Mouse (Mus musculus) midbrain, postnatal 0 days (tissue): ENCODE measurements around the gene Golga2. TPM values are rescaled to one million over a fixed set of nuclear protein-coding genes. Genes with fewer than 3 reads are reported as not detected.

Experiments used
- ATAC-seq: fragments of 200-750 bp; cut with Nextera tagmentation; 2 replicates; pipeline ENCODE4 v1.8.0; 2017; ENCODE audit warnings: moderate number of reproducible peaks, mild to moderate bottlenecking, moderate TSS enrichment, moderate library complexity; ENCODE audit not compliant: low FRiP score
- DNase-seq: peaks from one replicate; pipeline ENCODE4 v3.0.0-alpha.2; 2015; ENCODE audit warnings: low spot score
- H3K27ac ChIP-seq: fragments of 300-500 bp; sonication (generic); 2 replicates; pipeline ENCODE4 v1.5.1; 2014; ENCODE audit warnings: low read depth, mild to moderate bottlenecking, low read length, mixed read lengths
- H3K27me3 ChIP-seq: fragments of 300-500 bp; sonication (generic); 2 replicates; pipeline ENCODE4 v1.6.1; 2014; ENCODE audit warnings: low read length, control low read depth, mixed read lengths; ENCODE audit not compliant: insufficient read depth
- H3K36me3 ChIP-seq: fragments of 300-500 bp; sonication (generic); 2 replicates; pipeline ENCODE4 v1.6.1; 2014; ENCODE audit warnings: low read length, control low read depth, mixed read lengths; ENCODE audit not compliant: insufficient read depth
- H3K4me1 ChIP-seq: fragments of 300-500 bp; sonication (generic); 2 replicates; pipeline ENCODE4 v1.6.1; 2014; ENCODE audit warnings: mild to moderate bottlenecking, control low read depth, antibody characterized with exemption, low read length, mixed read lengths; ENCODE audit not compliant: insufficient read depth
- H3K4me2 ChIP-seq: fragments of 300-500 bp; sonication (generic); 2 replicates; pipeline ENCODE4 v1.6.1; 2014; ENCODE audit warnings: low read depth, mild to moderate bottlenecking, low read length, mixed read lengths; ENCODE audit not compliant: poor library complexity, severe bottlenecking
- H3K4me3 ChIP-seq: fragments of 300-500 bp; sonication (generic); 2 replicates; pipeline ENCODE4 v1.5.1; 2014; ENCODE audit warnings: low read depth, mild to moderate bottlenecking, low read length, moderate library complexity
- H3K9ac ChIP-seq: fragments of 300-500 bp; sonication (generic); replicated peaks from 2 replicates; pipeline ENCODE4 v1.6.1; 2014; ENCODE audit warnings: mild to moderate bottlenecking, low read length, moderate library complexity, mixed read lengths; ENCODE audit not compliant: poor library complexity, severe bottlenecking
- H3K9me3 ChIP-seq: fragments of 300-500 bp; sonication (generic); 2 replicates; pipeline ENCODE4 v1.6.1; 2016; ENCODE audit warnings: low read length, control low read depth
- CTCF ChIP-seq: IDR thresholded peaks from 2 replicates; pipeline ENCODE4 v1.5.1; 2016; ENCODE audit warnings: antibody characterized with exemption, mild to moderate bottlenecking
- whole genome bisulfite sequencing: fragments of 180-500 bp; shearing (Covaris S2); extraction: QIAGEN DNeasy Blood & Tissue Kit; methylation state at CpG from one replicate; pipeline ENCODE4 v1.1.7; 2014; 5-methylcytosine and 5-hydroxymethylcytosine counted together
- polyA plus RNA-seq: library from polyadenylated mRNA; unstranded; fragments of >200 nt; fragmentation: Nextera tagmentation; extraction: Ambion mirVana; gene quantifications from 2 replicates; pipeline ENCODE4 v1.2.1, GENCODE M21; 2015
- total RNA-seq: library from RNA; depleted of rRNA; stranded (reverse); fragments of >200 nt; gene quantifications from 2 replicates; pipeline ENCODE4 v1.2.3, GENCODE M21; 2014

Golga2 gene
- total and polyA plus RNA-seq, 2 experiments from 2014 or later, result 30.1 to 57.4 TPM

DNA sequence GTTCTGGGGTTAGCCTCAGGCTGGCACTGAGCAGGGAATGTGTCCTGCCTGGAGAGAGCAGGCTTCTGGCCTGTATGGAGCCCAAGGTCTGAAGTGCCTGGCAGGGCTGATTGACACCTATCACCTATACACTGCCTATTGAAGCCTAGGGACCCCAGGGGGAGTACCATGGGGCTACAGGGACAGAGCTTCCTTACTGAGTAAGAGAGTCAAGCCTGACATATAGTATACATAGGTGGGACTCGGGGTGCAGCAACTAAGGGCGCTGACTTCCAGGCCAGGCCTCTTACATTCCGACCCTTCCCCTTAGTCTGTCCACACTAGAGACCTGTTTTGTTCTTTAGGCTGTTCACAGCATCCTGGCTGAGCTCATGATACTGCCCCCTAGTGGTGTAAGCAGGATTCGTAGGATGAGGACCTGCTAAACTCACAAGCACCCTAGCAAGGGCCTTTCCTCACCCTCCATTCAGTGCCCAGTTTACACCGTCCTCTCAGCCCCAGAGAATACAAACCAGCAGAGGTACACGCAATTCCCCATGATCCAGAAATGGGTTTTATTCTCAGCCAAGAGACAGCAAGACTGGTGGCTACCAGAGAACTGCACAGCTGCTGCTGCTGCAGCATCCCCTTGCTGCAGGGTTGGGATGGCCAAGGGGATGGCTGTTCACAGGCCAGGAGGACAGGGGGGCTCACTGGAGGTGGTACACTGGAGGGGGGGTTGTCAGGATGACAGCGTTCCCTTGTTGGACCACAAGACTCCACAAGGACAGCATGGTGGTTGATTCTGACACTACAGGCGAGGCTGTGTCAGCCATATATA, 21.0 kb downstream of the Golga2 start:
- Histone ChIP-seq H3K27ac (no peak overlapping the region), H3K4me3 (no peak overlapping the region), H3K9ac (no peak overlapping the region), H3K4me1 (peaks cover 10% of the 10 kb centered on the region; the same call in 1 of the 2 replicates), H3K27me3 (no peaks in the 10 kb centered on the region), H3K4me2 (no peak overlapping the region), H3K36me3 (peaks cover 67% of the 10 kb centered on the region), H3K9me3 (no peaks in the 10 kb centered on the region)
- peak; percentile 92 for TF ChIP-seq CTCF
- ATAC-seq (peak; percentile 15; the same call in 1 of the 2 replicates), DNase-seq (peak; percentile 72)
- 55% methylated on average over 8 of the region's 8 CpGs for WGBS

DNA sequence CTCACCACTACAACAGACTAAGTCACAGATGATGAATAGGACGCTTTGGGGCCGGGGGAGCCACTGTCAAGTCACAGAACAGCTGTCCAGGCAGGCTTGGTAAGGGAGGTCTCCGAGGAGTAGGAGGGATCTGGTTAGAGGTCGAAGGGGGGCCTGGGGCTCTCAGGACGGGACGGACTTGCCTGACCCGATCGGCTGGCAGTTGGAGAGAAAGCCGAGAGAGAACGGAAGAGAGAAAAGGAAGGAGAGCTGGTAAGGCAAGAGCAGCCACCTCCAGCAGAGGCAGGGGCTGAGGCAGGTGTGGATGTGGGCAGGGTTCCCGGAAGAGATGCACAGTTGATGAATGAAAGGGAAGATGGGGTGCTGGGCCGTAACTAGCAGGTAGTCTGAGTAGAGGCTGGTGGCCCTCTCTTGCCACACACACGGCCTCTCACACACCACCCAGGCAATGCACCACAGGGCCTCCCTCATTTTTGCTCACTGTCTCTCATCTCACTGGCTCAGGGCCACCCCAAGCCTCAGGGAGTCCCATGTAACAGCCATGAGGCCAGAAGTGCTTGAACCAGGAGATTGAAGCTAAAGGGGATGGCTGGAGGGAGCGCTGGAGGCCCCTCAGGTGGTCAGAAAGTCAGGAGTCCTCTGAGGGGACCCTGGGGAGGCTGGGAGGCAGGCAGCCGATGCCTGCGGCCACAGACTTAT, 21.8 kb downstream of the Golga2 start:
- no peak overlapping the region for H3K9ac ChIP-seq
- no peak for TF ChIP-seq CTCF
- DNase-seq, result no peak
- H3K36me3 ChIP-seq, result peaks cover 62% of the 10 kb centered on the region
- no peaks in the 10 kb centered on the region for H3K27me3 ChIP-seq
- 87% methylated on average over 16 of the region's 16 CpGs for WGBS
- no peak for ATAC-seq
- no peak overlapping the region for H3K27ac ChIP-seq
- H3K4me3 ChIP-seq, result no peak overlapping the region
- no peak overlapping the region for H3K4me2 ChIP-seq
- H3K9me3 ChIP-seq, result no peaks in the 10 kb centered on the region
- peaks cover 10% of the 10 kb centered on the region; the same call in 1 of the 2 replicates for H3K4me1 ChIP-seq

DNA sequence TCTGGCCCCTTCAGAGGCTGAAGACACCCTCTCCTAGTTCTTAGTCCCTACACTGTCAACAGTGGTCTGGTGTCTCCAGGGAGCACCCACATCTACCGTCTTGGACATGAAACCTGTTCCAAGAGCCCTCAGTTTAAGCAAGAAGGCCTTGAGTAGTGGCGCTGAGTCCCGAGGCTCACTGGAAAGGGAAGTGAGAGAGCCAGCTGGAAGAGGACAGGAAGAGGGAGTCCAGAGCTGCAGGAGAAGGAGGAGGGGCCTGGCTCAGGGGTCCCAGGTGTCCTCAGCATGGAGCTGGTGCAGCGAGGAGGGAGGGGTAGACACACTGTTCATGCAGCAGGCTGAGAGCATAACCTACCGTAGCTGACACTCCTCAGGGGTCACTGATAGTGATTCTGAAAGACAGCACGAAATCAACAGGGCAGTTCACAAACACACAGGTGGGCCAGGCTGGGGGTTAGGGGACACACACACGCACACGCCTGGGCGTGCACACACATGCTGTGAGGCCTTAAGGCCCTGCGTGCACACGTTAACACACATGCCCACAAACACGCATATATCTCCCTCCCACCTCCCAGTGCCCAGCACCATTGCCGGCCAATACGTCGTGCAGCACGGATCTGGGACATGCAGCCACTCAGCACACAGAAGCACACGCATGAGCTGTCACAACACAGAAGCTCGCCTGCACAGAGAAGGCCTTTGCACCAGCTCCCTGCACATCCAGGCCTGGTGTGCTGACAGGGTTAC, 23.1 kb downstream of the Golga2 start:
- no peak for DNase-seq
- no peak overlapping the region for H3K4me2 ChIP-seq
- TF ChIP-seq CTCF, result no peak
- H3K27me3 ChIP-seq, result no peaks in the 10 kb centered on the region
- ATAC-seq, result no peak
- no peaks in the 10 kb centered on the region for H3K9me3 ChIP-seq
- H3K27ac ChIP-seq, result no peak overlapping the region
- WGBS, result 86% methylated on average over 18 of the region's 18 CpGs
- H3K4me1 ChIP-seq, result peaks cover 10% of the 10 kb centered on the region; the same call in 1 of the 2 replicates
- no peak overlapping the region for H3K4me3 ChIP-seq
- H3K9ac ChIP-seq, result no peak overlapping the region
- peaks cover 55% of the 10 kb centered on the region for H3K36me3 ChIP-seq

GRCm38 (mm10) chr2:32311443-32312317, 24.5 kb downstream of the Golga2 start:
- H3K9me3 ChIP-seq, result no peaks in the 10 kb centered on the region
- peak overlapping the region; percentile 86 for H3K4me2 ChIP-seq
- DNase-seq (no peak), ATAC-seq (no peak)
- 16% methylated on average over 36 of the region's 42 CpGs for WGBS
- H3K27me3 ChIP-seq, result no peaks in the 10 kb centered on the region
- H3K36me3 ChIP-seq, result peaks cover 48% of the 10 kb centered on the region
- peak overlapping the region; percentile 26; the same call in 1 of the 2 replicates for H3K27ac ChIP-seq
- peaks cover 10% of the 10 kb centered on the region; the same call in 1 of the 2 replicates for H3K4me1 ChIP-seq
- H3K4me3 ChIP-seq, result peak overlapping the region; percentile 39
- no peak for TF ChIP-seq CTCF
- H3K9ac ChIP-seq, result peak overlapping the region; percentile 65

DNA sequence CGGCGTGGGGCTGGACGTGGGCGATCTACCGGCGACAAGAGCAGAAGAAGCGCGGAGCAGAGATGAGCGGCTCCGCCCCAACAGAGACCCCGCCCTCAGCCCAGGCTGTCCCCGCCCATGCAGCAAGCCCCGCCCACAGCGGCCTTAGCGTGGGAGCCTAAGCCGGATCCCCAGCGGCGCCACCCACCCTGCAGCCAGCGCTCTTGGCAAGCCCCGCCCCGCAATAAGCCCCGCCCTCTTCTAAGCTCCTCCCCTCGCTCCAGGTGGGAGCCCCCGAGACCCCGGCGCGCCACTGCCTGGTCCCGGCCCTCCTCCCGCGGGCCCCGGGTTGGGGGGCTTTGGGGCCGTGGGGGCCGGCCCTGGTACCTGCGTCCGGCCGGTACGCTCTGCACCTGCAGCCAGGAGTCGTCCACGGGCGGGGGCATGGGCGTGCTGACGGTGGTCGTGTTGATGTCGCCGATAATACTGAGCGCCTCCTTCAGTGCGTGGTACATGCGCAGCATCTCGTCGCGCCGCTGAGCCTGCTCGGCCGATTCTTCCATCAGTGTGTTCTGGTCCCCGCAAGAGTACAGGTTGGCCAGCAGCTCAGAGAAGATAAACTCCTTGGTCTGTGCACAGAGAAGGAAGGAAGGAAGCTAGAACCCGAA, 25.3 kb downstream of the Golga2 start:
- H3K36me3 ChIP-seq, result peaks cover 48% of the 10 kb centered on the region
- H3K4me3 ChIP-seq, result peak overlapping the region; percentile 39
- peak overlapping the region; percentile 86 for H3K4me2 ChIP-seq
- 0 out of 2 replicates have a peak overlapping the region, but pooled peaks have one; percentile 32 for H3K27ac ChIP-seq
- H3K4me1 ChIP-seq, result peaks cover 10% of the 10 kb centered on the region; the same call in 1 of the 2 replicates
- H3K27me3 ChIP-seq, result no peaks in the 10 kb centered on the region
- H3K9me3 ChIP-seq, result no peaks in the 10 kb centered on the region
- H3K9ac ChIP-seq, result peak overlapping the region; percentile 65
- ATAC-seq (peak; percentile 54), DNase-seq (peak; percentile 81)
- peak; percentile 25 for TF ChIP-seq CTCF
- WGBS, result 3% methylated on average over 49 of the region's 56 CpGs
